Mouse (Mus musculus) hindbrain, embryonic 11.5 days (tissue): Measurements from ENCODE around the gene Rprd1b. TPM values are rescaled to one million over a fixed set of nuclear protein-coding genes. Genes with fewer than 3 reads are reported as not detected.

Experiments
- ATAC-seq: fragments of 200-750 bp; cut with Nextera tagmentation; 2 replicates; pipeline ENCODE4 v1.8.0; 2017; ENCODE audit warnings: mild to moderate bottlenecking, moderate TSS enrichment, moderate library complexity; ENCODE audit not compliant: low FRiP score
- DNase-seq: peaks from one replicate; pipeline ENCODE4 v3.0.0-alpha.2; 2015; ENCODE audit warnings: low spot score
- H3K27ac ChIP-seq: fragments of 300-500 bp; sonication (generic); 2 replicates; pipeline ENCODE4 v1.5.1; 2014; ENCODE audit warnings: mild to moderate bottlenecking, low read depth, low read length
- H3K27me3 ChIP-seq: fragments of 300-500 bp; sonication (generic); 2 replicates; pipeline ENCODE4 v1.6.1; 2014; ENCODE audit warnings: mild to moderate bottlenecking, low read length, moderate library complexity, mixed read lengths; ENCODE audit not compliant: control insufficient read depth, insufficient read depth
- H3K36me3 ChIP-seq: fragments of 300-500 bp; sonication (generic); 2 replicates; pipeline ENCODE4 v1.6.1; 2014; ENCODE audit warnings: mild to moderate bottlenecking, low read length, moderate library complexity, mixed read lengths; ENCODE audit not compliant: control insufficient read depth, insufficient read depth
- H3K4me1 ChIP-seq: fragments of 300-500 bp; sonication (generic); replicated peaks from 2 replicates; pipeline ENCODE4 v1.6.1; 2014; ENCODE audit warnings: low read length, mixed read lengths; ENCODE audit not compliant: control insufficient read depth, insufficient read depth
- H3K4me2 ChIP-seq: fragments of 300-500 bp; sonication (generic); replicated peaks from 2 replicates; pipeline ENCODE4 v1.6.1; 2014; ENCODE audit warnings: mild to moderate bottlenecking, low read depth, low read length
- H3K4me3 ChIP-seq: fragments of 300-500 bp; sonication (generic); 2 replicates; pipeline ENCODE4 v1.5.1; 2014; ENCODE audit warnings: low read depth, low read length
- H3K9ac ChIP-seq: fragments of 300-500 bp; sonication (generic); 2 replicates; pipeline ENCODE4 v1.6.1; 2014; ENCODE audit warnings: low read depth, low read length
- H3K9me3 ChIP-seq: fragments of 300-500 bp; sonication (generic); 2 replicates; pipeline ENCODE4 v1.6.1; 2016; ENCODE audit warnings: low read length; ENCODE audit not compliant: control insufficient read depth
- WGBS: fragments of 180-500 bp; shearing (Covaris S2); extraction: QIAGEN DNeasy Blood & Tissue Kit; methylation state at CpG from one replicate; pipeline ENCODE4 v1.1.7; 2014; 5-methylcytosine and 5-hydroxymethylcytosine counted together
- polyA plus RNA-seq: library from polyadenylated mRNA; unstranded; fragments of >200 nt; fragmentation: Nextera tagmentation; extraction: Ambion mirVana; gene quantifications from 2 replicates; pipeline ENCODE4 v1.2.1, GENCODE M21; 2014

Rprd1b gene
- polyA plus RNA-seq, 1 experiment from 2014 or later, result 67.4 TPM

DNA sequence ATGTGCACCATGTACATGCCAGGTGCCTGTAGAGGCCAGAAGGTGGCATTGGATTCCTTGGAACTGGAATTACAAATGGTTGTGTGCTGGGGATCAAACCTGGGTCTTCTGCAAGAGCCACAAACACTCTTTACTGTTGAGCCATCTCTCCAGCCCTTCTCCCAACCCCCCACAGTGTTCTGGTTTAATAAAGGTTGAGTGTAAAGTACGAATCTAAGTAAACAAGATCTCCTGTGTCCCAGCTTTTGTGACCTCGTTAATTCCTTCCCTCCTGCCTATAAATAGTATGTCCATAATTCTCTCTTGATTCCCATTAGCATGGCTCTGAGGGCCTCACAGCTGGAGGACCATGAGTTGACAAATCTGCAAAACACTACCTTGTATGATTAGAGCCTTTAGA lies 49.7 kb downstream of the Rprd1b start:
- no peaks in the 10 kb centered on the region for H3K9me3 ChIP-seq
- peaks cover 3% of the 10 kb centered on the region; the same call in 1 of the 2 replicates for H3K36me3 ChIP-seq
- ATAC-seq (no peak), DNase-seq (no peak)
- no peak overlapping the region for H3K4me3 ChIP-seq
- H3K27ac ChIP-seq, result no peak overlapping the region
- WGBS, result 82% methylated on average over 2 of the region's 2 CpGs
- H3K9ac ChIP-seq, result no peak overlapping the region
- no peaks in the 10 kb centered on the region for H3K27me3 ChIP-seq
- no peak overlapping the region for H3K4me2 ChIP-seq
- H3K4me1 ChIP-seq, result no peaks in the 10 kb centered on the region

DNA sequence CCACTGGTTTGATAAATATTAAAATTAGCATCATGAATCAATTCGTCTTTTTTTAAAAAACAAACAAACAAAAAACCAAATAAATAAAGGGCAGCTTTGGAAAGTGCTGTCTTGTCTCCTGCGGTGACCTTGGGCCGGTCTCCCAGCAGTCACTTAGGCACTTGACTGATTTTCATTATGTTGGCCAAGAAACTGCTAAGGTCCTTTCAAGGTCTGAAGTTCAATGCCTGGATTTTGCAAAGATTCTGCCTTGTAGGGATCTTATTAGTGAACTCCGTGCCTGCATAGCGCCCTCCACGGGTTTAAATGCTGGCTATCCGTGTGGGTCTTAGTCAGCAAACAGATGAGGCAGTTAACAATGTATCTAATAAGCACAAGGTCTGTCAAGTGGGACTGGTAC lies 50.7 kb downstream of the Rprd1b start:
- ATAC-seq, result no peak
- no peaks in the 10 kb centered on the region for H3K9me3 ChIP-seq
- H3K36me3 ChIP-seq, result no peaks in the 10 kb centered on the region; the same call in 1 of the 2 replicates
- WGBS, result 83% methylated on average over 7 of the region's 7 CpGs
- no peak overlapping the region for H3K27ac ChIP-seq
- H3K4me2 ChIP-seq, result no peak overlapping the region
- no peak overlapping the region for H3K9ac ChIP-seq
- peak; percentile 8 for DNase-seq
- H3K4me1 ChIP-seq, result no peaks in the 10 kb centered on the region
- no peaks in the 10 kb centered on the region for H3K27me3 ChIP-seq
- H3K4me3 ChIP-seq, result no peak overlapping the region

DNA sequence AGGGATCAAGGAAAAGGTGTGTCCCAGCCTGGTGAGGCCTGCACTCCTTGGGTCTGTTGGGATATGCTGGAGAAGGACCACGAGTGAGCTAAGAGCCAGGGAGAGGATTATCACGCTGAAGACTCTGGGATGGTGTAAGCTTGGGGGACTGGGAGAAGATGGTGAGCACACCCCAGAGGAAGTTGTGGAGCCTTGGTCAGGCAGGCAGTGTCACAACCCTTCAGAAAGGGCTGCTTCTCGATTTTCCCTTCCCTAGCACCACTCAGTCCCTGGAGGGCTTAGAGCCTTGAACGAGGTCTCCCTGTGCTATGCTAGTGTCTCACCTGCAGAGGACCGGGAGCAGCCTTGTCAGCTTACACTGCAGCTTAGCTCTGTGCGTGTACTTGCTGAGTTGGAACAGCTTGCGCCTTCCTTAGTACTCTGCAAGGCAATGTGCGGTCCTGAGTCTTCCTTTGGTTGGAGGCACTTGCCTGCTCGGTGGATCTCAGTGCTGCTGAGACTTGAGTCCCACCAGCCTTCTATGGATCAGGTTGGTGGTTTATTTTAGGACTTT lies 51.6 kb downstream of the Rprd1b start:
- ATAC-seq (no peak), DNase-seq (no peak)
- Histone ChIP-seq H3K4me1 (no peaks in the 10 kb centered on the region), H3K4me2 (no peak overlapping the region), H3K4me3 (no peak overlapping the region), H3K9me3 (no peaks in the 10 kb centered on the region), H3K27me3 (no peaks in the 10 kb centered on the region), H3K36me3 (no peaks in the 10 kb centered on the region), H3K27ac (no peak overlapping the region), H3K9ac (no peak overlapping the region)
- 65% methylated on average over 9 of the region's 9 CpGs for WGBS

DNA sequence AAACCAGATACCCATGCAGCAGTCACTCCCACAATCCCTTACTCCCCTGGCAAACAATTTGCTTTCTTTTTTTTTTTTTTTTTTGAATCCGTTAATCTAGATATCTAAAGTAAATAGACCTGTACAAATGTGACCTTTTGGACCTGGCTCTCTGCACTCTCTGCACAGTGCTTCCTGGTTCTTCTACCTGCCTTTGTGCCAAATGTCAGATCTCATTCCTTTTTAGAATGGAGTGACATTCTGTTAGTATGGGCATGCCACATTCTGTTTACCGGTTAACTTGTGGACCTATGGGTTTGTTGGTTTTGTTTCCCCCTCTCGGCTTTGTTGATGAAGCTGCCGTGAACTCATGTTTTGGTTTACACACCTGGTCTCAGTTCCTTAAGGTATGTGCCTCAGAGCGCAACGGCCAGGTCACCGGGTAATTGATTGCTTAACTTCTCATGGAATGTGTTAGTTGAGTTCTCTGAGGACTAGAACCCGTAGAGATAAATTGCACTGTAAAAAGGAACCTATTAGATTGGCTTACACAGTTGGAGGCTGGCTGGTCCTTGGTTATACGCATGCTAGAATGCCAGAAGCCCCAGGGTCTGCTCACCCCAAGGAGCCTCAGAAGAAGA lies 52.4 kb downstream of the Rprd1b start:
- Histone ChIP-seq H3K4me2 (no peak overlapping the region), H3K4me1 (no peaks in the 10 kb centered on the region), H3K27me3 (no peaks in the 10 kb centered on the region), H3K4me3 (no peak overlapping the region), H3K36me3 (no peaks in the 10 kb centered on the region), H3K9me3 (no peaks in the 10 kb centered on the region), H3K27ac (no peak overlapping the region), H3K9ac (no peak overlapping the region)
- no peak for DNase-seq
- WGBS, result 87% methylated on average over 9 of the region's 9 CpGs
- no peak for ATAC-seq

DNA sequence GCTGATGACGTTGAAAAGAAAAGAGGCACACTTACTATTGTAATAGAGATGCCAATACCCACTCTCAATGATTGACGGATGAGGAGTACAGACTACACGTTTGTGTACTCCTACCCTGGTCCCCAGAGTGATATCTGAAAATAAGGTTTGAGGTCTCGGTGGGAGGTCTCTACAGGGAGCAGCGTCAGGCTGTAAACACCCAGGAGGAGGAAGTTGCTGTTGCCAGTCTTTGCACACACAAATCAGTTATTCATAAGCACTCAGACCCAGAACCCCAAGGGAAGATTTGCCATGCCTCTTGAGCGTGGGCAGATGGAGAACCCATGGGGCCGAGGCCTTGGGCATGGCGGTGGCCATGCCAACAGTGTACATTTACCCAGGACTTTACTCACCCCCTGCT lies 56.2 kb downstream of the Rprd1b start:
- 72% methylated on average over 8 of the region's 8 CpGs for WGBS
- DNase-seq, result no peak

DNA sequence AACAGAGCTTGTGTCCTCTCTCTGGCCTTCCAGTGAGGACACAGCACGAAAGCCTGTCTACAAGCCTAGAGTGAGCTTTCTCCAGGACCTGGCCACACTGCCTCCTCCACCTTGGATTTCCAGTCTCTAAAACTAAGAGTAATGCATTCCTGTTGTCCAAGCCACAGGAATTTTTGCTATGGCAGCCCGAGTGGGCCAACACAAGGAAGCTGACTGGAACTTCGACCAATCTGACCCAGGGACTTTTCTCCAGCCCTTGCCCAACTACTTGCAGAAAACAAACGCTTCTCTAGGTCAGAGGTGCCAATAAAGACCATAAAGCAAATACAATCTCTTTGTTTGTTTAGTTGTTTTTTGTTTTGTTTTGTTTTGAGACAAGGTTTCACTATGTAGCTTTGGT lies 61.8 kb downstream of the Rprd1b start:
- Histone ChIP-seq H3K4me1 (no peaks in the 10 kb centered on the region), H3K27me3 (no peaks in the 10 kb centered on the region), H3K36me3 (no peaks in the 10 kb centered on the region), H3K27ac (no peak overlapping the region), H3K4me2 (no peak overlapping the region), H3K9me3 (no peaks in the 10 kb centered on the region), H3K4me3 (no peak overlapping the region), H3K9ac (no peak overlapping the region)
- no peak for ATAC-seq
- WGBS, result 84% methylated on average over 4 of the region's 4 CpGs
- DNase-seq, result no peak

More for the DNA sequence above, 56.2 kb downstream of the Rprd1b start:
- H3K27ac ChIP-seq, result no peak overlapping the region
- H3K4me3 ChIP-seq, result no peak overlapping the region
- ATAC-seq, result no peak
- no peaks in the 10 kb centered on the region for H3K4me1 ChIP-seq
- H3K27me3 ChIP-seq, result no peaks in the 10 kb centered on the region
- H3K4me2 ChIP-seq, result no peak overlapping the region
- H3K9ac ChIP-seq, result no peak overlapping the region
- H3K36me3 ChIP-seq, result no peaks in the 10 kb centered on the region
- H3K9me3 ChIP-seq, result no peaks in the 10 kb centered on the region

DNA sequence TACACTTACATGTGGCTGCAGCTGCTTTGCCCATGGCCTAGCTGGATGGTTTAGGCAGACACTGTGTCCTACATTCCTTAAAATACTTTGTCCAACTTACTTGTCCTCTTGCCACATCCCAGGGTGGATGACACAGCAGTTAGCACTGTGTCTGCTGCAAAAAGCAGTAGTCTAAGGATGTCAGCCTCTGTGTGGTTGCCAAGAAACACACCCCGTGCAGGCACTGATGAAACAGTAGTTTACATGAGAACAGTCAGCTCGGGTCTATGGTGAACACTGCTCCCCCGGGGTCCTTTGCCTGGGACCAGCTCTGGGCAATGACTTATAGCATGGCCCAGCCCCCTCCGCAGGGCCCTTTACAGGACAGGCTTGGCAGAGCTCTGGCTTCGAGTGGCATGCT lies 65.0 kb downstream of the Rprd1b start:
- Histone ChIP-seq H3K4me1 (no peaks in the 10 kb centered on the region), H3K27ac (no peak overlapping the region), H3K4me2 (no peak overlapping the region), H3K4me3 (no peak overlapping the region), H3K36me3 (no peaks in the 10 kb centered on the region), H3K9ac (no peak overlapping the region), H3K27me3 (no peaks in the 10 kb centered on the region), H3K9me3 (no peaks in the 10 kb centered on the region)
- ATAC-seq (no peak), DNase-seq (no peak)
- 65% methylated on average over 5 of the region's 5 CpGs for WGBS

DNA sequence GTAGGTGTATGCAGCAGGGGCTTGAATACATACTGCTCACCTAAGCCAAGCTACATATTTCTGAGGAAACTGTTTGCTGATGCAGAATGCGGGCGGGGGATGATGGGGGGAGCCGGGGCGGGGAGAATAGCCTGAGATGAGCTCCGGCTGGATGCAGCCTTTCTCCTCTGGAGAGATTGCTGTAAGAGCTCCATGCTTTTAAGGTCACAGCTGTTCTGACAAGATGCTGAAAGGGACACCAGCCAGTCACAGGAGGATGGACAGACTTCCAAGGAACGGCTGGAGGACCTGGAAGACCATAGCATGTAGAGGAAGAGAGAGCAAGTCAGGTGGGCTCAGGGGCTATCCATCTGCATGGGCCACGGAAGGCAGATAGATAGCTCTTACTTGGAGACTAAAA lies 66.0 kb downstream of the Rprd1b start:
- ATAC-seq (no peak), DNase-seq (no peak)
- H3K27me3 ChIP-seq, result no peaks in the 10 kb centered on the region
- no peaks in the 10 kb centered on the region for H3K36me3 ChIP-seq
- H3K4me2 ChIP-seq, result no peak overlapping the region
- no peak overlapping the region for H3K27ac ChIP-seq
- H3K9me3 ChIP-seq, result no peaks in the 10 kb centered on the region
- H3K4me3 ChIP-seq, result no peak overlapping the region
- no peak overlapping the region for H3K9ac ChIP-seq
- H3K4me1 ChIP-seq, result no peaks in the 10 kb centered on the region
- WGBS, result 88% methylated on average over 7 of the region's 7 CpGs

DNA sequence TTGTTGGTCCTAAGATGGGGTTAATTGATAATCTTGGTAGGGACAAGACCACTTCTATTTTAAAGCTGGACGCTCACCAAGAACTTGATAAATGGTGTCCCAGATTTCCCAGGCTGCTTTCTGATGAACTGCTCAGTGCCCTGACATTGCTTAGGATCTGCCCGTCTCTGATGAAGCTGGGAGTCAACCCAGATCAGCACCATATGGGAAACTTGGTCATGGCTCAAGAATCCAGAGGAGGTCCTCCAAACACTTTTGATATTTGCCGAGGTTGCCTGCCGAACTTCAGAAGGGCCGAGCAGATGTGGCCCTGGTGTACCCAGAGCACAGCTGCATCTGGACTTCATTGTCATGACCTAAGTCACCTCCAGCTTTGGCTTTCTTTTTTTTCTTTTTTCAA lies 66.5 kb downstream of the Rprd1b start:
- 76% methylated on average over 5 of the region's 5 CpGs for WGBS
- no peak overlapping the region for H3K9ac ChIP-seq
- no peak overlapping the region for H3K27ac ChIP-seq
- DNase-seq (no peak), ATAC-seq (no peak)
- H3K4me3 ChIP-seq, result no peak overlapping the region
- H3K36me3 ChIP-seq, result no peaks in the 10 kb centered on the region
- no peaks in the 10 kb centered on the region for H3K9me3 ChIP-seq
- H3K4me2 ChIP-seq, result no peak overlapping the region
- no peaks in the 10 kb centered on the region for H3K4me1 ChIP-seq
- no peaks in the 10 kb centered on the region for H3K27me3 ChIP-seq
